Comparison of ENCODE assay signal across 9 mouse cellular contexts in the genomic region with DNA sequence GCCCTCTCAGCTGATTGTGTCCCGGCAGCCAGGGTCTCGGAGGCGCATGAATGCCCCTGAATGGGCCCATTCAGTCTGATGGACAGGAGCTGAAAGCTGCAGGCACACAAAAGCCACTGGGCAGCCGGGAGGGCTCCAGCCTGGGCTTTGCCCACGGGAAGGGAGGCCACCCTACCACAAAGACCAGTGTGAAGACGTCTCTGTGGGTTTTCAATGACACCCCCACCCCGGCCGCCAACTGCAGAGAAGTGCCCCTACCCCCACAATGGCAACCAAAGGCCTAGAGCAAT. TPM values are rescaled to one million over a fixed set of nuclear protein-coding genes. Genes with fewer than 3 reads are reported as not detected.
DNase-seq lines count a peak whose midpoint lies in the region; ATAC-seq lines count a peak whose summit lies in the region.
"Had no signal": no experiment of that assay in that cellular context is flagged by ENCODE, and none has a peak within 500 bp of the region (broad histone marks: within the 10 kb centered on the region; RNA-seq: fewer than 3 reads in every experiment).

No protein-coding gene starts in this region.

- 43% methylated on average over 8 of the region's 8 CpGs for WGBS in lung, embryonic 15.5 days

- no peaks in the 10 kb centered on the region for H3K36me3 ChIP-seq in lung, embryonic 15.5 days

- H3K9me3 ChIP-seq in lung, embryonic 15.5 days = no peaks in the 10 kb centered on the region

- intact Hi-C loops in left cerebral cortex, postnatal 4 days (cut with DNase I) = no loop called here

- H3K4me2 ChIP-seq in lung, embryonic 15.5 days = no peak overlapping the region

- no peak overlapping the region for H3K9ac ChIP-seq in lung, embryonic 15.5 days

- H3K27ac ChIP-seq in lung, embryonic 15.5 days = peak overlapping the region; percentile 65

- no peaks in the 10 kb centered on the region for H3K27me3 ChIP-seq in lung, embryonic 15.5 days

- ATAC-seq in lung, embryonic 15.5 days (ENCODE audit: borderline replicate concordance, extremely low read depth, low FRiP score, low TSS enrichment) = no peak

- H3K4me3 ChIP-seq in lung, embryonic 15.5 days = no peak overlapping the region
- H3K4me3 ChIP-seq: megakaryocyte, embryonic 14.5 days had no signal

- no peak for DNase-seq in lung, postnatal 36 days
- peak; percentile 11 to 24 for DNase-seq in frontal cortex, adult 2 months (ENCODE audit: extremely low spot score in 1 of 2, low spot score in 1 of 2)
- DNase-seq in left cerebral cortex, postnatal 4 days = peak; percentile 72
- peak; percentile 30 for DNase-seq in right cerebral cortex, postnatal 14 days
- DNase-seq in thymus, postnatal 25 days = no peak
- no peak for DNase-seq in gastrocnemius, postnatal 10 days
- DNase-seq in spleen, postnatal 4 days (ENCODE audit: low spot score in 2 of 2) = no peak

- H3K4me1 ChIP-seq in lung, embryonic 15.5 days = peaks cover 48% of the 10 kb centered on the region

RNA-seq across cellular contexts. Expression of a gene that starts 58.5 kb away (rescaled TPM):
- 31.5 and 33.8 TPM in 2 replicates for polyA plus RNA-seq in lung, embryonic 15.5 days (2015; fragmentation: Nextera tagmentation; extraction: Ambion mirVana)
- 4.9 and 5.4 TPM in 2 replicates for polyA plus RNA-seq in frontal cortex, adult 2 months (2012; rRNA removed)
- 1 to 10 TPM; 4.1 to 5.3 TPM for total RNA-seq in left cerebral cortex, postnatal 4 days (2021)
- 10 to 100 TPM; 13.7 to 16.4 TPM for total RNA-seq in gastrocnemius, postnatal 10 days (2021)

Comparison
In these comparisons a context has a peak if more than half of its experiments do, and no peak if none do; other contexts are left out.
1. DNase-seq: peak in frontal cortex, adult 2 months (2 of 2), left cerebral cortex, postnatal 4 days (single experiment) and right cerebral cortex, postnatal 14 days (single experiment); none in lung, postnatal 36 days (single experiment), thymus, postnatal 25 days (single experiment), gastrocnemius, postnatal 10 days (single experiment) and spleen, postnatal 4 days (0 of 2).